Mouse (Mus musculus) erythroblast, embryonic 14.5 days (primary cell): ENCODE measurements at regions not wholly inside any gene's neighbourhood (a gene's known extent, or its start where the extent isn't known, plus 50 kb on each side); places are given as distances from the start of the nearest gene placed in this dataset.

Experiments
- GATA1 ChIP-seq: IDR thresholded peaks from 2 replicates; pipeline ENCODE4 v1.6.1; 2012; ENCODE audit warnings: low read length, inconsistent platforms, mixed read lengths
- TAL1 ChIP-seq: IDR thresholded peaks from 3 replicates; pipeline ENCODE4 v1.6.1; 2012; ENCODE audit warnings: low read length, inconsistent platforms, mixed read lengths

- TF ChIP-seq GATA1 (no peak), TAL1 (no peak)
Observed at GRCm38 (mm10) chr12:25266701-25267571, 170.0 kb upstream of the Id2 start.
